Mouse (Mus musculus): ENCODE results near the gene Csn1s1.

Gene Csn1s1

GRCm38 (mm10) chr5:87665908-87666307 lies at the start of gene Csn1s1:
Gene Csn1s1 (plus strand): TSS chr5:87666208.
- no peak for DNase-seq (ENCODE audit: low spot score)

DNA sequence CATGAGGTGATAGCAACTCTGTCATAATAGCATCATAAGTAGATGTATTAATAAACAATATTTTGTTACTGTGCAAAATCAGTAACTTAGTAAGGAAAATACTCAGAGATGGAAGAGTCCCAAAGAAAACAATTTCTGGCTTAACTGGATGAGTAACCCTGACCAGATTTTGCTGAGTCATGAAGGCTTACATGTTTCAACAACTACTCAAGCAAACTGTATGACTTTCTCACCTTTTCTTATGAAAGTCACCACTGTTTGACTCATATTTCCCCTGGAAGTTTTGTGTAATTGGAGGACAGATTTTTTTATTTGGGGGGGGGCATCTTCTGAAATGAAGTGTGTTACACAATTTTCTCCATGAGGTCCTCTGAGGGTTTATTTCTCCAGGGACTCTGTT lies 43.3 kb upstream of the Csn1s1 start:
- DNase-seq (ENCODE audit: low spot score) = no peak

- DNase-seq (ENCODE audit: low spot score) = peak; percentile 5
These were observed 23.2 kb upstream of the Csn1s1 start for GRCm38 (mm10) chr5:87642787-87643186.

- no peak for DNase-seq (ENCODE audit: low spot score)
These were observed 33.5 kb downstream of the Csn1s1 start, which contains the start of gene Csn2 for GRCm38 (mm10) chr5:87699530-87699929. Gene Csn2 (minus strand): TSS chr5:87699630.

DNA sequence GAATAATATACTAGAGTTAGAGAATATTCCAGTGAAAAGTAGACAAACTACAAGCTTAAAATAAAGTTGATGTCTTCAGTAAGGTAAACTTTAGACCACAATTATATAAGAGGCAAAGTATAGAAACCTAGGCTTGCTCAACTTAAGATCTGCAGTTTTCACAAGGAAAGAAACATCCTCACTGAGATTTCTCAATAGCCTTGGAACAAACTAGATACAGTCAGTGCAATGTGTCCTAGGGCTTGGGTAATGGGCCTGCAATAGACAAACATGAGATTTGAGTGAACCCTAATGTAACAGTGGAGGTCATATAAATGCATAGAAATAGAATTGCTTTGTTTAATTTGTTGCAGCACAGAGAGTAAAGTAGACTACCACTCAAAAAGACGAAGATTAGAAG lies 39.9 kb downstream of the Csn1s1 start:
- DNase-seq (ENCODE audit: low spot score) = no peak
